Mouse (Mus musculus) right cerebral cortex, postnatal 10 days (tissue): ENCODE data around the gene Lef1.
A peak's percentile ranks its signal among the peaks of the same experiment; 100 is the strongest.

Experiments used
- DNase-seq, 2 experiments: peaks; one replicate each; pipeline ENCODE4 v3.0.0; 2021; ENCODE audit warnings: low spot score in 2 of 2

Gene Lef1

GRCm38 (mm10) chr3:131247851-131248250 is 137.6 kb downstream of the Lef1 start:
- no peak for DNase-seq

DNA sequence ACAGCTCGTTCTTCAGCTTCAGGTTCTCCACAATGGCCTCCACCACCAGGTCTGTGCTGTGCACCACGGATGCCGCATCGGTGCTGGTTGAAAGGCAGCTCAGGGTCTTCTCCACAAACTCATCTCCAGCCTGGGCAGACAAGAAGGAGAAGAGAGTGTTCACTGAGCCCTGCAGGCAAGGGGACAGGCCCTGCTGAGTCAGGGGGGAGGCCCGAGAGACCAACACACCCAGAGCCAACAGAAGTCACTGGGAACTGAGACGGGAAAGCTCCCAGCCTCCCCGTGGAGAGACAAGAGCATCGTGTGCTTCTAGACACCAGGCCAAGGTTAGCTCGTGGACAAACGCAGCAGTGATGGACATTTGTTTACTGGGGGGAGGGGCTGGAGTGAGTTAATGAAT is 138.2 kb downstream of the Lef1 start:
- no peak for DNase-seq

- DNase-seq, result no peak
Measured at GRCm38 (mm10) chr3:131250283-131250682, 140.0 kb downstream of the Lef1 start.

DNA sequence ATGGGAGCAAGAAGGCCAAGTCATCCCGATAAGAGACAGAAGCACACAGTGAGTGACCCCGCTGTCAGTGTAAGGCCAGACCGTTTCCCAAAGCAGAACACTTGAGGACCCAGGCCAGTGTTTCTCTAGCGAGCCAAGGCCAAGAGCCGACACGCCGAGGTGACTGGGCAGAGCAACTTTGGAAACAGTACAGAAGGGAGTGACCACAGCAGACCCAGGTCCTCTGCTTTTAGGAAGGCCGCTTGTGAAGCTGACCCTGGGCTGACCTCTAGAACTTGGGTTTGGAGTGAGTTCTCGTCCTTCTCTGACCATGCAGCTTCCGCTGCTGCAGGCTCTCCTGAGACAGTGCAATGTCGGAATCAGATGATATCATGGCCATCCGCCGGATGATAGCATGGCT is 140.7 kb downstream of the Lef1 start:
- DNase-seq, result no peak

DNA sequence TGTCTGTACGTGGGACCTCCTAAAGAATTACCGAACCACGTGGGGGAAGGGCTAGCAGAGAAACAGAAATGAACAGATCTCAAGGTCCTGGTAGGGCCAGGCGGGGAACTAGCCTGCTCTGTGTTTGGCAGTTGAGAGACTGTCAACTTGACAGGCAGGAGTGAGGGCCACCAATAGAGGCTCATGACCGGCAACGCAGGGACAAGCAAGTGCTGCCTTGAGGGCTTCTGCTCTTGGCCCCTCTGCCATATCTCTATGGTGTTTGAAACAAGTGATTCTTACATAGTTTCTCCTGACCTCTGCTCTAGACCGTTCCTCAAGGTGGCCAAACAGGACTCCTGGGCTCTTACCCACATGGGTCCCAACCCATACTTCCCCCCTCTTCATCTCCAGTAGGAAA is 141.3 kb downstream of the Lef1 start:
- DNase-seq, result no peak

DNA sequence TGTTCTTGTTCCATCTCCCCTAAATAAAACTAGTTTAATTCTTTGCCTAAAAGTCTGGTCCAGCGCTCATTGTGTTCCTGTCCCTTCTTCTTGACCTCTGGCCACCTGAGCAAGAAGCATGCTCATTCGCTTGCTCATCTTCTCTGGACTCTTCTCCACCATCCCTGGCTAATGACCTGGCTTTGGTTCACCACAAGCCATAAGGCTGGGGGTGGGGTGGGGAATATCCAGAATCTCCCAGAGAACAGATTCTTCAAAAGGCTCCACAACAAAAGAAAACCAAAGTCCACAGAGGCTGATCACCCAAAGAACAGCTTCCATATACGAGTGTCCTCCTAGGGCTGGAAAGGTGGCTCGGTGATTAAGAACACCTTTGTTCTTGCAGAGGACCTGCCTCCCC is 144.7 kb downstream of the Lef1 start:
- no peak for DNase-seq

DNA sequence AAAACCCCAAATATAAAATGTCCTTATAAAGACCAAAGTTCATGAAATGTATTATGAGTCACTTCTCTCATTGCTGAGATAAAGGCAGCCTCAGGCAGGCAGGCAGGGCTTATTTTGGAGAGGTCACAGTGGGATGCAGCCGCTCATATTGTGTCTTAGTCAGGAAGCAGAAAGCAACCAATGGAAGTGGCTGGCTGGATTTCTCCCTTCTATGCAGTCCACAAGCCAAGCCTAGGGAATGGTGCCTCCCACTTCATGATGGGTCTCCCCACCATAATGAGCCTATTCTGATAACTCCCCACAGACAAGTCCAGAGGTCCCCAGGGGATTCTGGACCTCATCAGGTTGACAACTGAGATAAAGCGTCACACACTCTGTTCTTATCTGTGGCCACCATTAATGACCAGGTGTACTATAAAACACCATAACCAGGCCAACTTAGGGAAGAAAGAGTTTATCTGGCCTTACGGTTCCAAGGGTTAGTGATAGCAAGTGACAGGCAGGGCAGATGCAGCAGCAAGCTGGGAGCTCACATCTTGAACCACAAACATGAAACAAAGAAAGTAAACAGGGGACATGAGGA is 145.2 kb downstream of the Lef1 start:
- DNase-seq, result no peak

DNA sequence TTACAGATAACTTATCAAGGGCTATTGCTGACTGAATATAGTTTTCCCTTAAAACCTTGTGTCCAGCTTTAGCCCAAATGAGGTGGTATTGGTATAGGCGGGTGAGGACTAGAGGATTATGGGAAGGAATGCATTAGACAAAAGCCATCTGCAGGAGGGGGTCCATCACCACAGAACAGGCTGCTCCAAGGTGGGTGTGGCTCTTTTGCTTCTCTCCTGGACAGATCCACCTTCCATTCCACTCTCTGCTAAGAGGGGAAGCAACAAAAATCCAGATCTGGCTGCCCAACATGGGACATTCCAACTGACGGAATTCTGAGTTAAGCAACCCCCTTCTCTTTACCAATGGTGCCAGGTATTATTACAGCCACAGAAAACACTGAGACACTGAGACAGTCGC is 148.7 kb downstream of the Lef1 start:
- no peak for DNase-seq

GRCm38 (mm10) chr3:131259392-131259965 is 149.2 kb downstream of the Lef1 start:
- no peak for DNase-seq

GRCm38 (mm10) chr3:131260418-131260817 is 150.1 kb downstream of the Lef1 start:
- DNase-seq, result no peak

- no peak for DNase-seq
Measured at GRCm38 (mm10) chr3:131263766-131264486, 153.7 kb downstream of the Lef1 start.

- no peak for DNase-seq
Measured at GRCm38 (mm10) chr3:131265516-131265915, 155.2 kb downstream of the Lef1 start.

- DNase-seq, result no peak
Measured at GRCm38 (mm10) chr3:131266366-131267050, 156.2 kb downstream of the Lef1 start.

DNA sequence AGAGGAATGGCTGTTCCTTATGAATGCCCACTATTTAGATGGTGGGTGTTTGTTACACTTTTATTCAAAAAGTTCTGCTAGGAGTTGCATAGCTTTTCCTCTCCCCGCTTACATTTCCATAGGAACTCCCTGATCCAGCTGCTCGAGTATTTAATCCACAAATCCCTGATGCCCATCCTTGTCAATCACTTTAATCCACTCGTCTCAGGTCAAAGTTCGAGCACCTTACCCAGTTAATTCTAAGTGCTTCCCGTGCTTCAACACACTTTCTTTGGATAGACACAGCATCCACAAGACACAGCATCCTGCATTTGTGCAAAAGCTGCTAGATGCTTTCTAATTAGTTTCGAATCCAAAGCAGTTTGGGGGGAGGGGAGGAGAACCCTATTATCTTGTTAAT is 160.1 kb downstream of the Lef1 start:
- no peak for DNase-seq

DNA sequence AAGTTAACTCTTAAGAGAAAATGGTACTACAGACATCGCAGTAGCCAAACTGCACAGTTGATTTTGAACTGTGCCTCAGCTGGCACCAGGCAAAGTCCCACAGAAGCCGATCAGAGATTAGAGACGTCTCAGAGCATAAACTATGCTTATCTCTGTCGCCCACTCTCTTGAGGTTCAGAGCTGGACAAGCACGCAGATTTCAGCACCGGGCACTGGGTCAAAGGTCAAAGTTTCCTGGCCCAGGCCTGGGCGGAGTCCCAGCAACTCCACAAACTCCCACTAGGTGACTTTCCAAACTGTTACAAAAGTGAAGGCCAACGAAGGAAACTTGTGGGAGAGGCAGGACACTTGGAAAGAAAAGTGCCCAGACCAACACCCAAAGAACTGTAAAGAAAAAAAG is 160.9 kb downstream of the Lef1 start:
- DNase-seq, result no peak

DNA sequence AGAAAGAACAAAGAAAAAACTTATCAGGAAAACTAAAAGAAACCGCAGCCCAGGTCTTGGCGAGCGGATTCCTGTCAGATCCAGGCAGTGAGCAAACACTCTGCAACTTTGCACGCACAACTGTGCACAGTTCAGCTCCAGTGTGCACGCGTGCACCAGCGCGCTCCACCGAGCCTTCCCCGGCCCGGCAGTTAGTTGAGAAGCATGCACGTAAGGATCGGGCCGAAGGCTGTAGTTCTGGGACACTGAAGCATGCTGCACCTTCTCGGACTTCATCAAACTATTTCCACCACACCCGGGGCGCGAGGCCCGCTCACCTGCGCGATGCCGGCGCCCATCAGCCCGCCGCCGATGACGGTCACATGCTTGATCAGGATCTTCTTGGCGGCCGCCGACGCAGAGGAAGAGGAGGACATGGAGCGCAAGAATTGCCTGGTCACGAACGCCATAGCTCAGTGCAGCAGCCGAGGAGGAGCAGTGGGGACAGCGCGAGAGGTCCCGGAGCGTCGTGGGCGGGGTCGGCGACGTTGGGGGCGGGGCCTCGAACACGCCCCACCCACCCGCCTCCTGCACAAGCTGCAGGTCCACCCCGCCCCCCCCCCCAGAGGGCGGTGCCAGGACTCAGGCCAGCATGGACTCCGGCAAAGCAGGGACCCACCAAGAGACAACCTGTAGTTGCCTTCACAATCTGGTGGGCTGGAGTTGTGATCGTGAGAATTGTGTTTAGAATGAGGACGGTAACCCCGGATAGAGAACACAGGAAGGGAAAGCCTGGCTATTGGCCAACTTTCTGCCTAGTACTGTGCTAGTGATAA is 161.5 kb downstream of the Lef1 start, which contains the start of gene Hadh:
Hadh (minus strand) TSS at position 543 of the 815 bp plus-strand sequence.
- peak; percentile 83 to 85 for DNase-seq

DNA sequence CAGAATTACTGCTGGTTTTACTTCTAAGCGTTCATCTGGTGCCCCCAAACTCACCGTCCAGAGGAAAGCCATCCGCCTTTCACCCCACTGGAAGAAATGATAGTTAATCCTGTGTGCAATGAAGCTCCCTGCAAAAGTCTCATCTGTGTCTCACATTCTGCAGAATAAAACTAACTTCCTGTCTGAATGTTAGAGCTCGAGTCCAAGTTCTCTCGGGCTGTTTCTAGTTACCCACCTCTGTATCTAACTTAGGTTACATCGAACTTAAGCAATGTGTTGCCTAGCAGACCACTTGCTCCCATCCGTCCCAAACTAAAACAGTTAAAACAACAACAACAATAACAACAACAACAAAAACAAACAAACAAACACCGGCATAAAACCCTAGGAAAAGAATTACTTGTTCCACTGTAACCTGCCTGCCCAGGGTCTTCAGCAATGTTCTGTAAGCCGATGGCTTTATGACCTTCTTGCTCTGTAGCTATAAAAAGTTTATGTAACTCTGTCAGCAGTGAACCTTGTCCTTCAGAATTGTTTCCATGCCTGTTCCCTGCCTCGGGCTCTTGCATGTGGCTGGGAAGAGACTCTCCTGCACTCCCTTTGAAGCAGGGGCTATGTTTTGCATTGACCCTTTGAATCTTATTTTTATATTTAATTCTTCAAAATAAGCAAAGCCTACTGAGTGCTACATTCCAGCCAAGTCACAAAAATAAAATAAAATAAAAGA is 162.3 kb downstream of the Lef1 start:
- no peak for DNase-seq
